Mouse (Mus musculus): ENCODE data around the gene Maats1. TPM values are rescaled to one million over a fixed set of nuclear protein-coding genes. Genes with fewer than 3 reads are reported as not detected.

Gene Maats1
- total RNA-seq, 2 experiments from 2014 or later, result not detected

DNA sequence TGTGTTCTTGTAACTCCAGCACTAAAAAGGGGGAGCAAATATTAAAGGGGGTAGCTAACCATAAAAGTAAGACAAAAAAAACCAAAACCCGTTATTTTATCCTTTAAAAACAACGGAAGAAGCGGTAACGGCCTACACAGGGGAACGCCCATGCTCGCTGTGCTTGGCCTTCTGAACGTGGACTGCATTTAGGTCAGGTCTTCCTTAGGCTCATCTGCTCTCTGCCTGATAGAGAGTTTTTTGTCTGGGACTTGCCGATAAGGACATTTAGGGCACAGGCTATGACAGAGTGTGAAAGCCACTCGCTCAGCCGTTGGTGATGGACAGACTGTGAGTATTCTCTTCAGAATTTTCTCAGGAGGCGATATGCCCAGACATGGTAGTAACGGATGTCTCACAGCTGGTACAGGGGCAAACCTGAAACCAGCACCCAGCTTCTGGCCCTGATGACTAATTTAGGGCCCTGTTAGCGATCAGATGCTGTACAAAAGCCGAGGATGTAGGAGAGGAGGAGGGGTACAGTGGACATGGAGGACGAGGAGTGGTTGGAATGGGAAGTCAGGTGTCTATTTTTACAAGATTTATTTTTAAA, 29.9 kb upstream of the Maats1 start:
- ATAC-seq (replicated peaks; ENCODE audit: poor library complexity, severe bottlenecking), result no peak

DNA sequence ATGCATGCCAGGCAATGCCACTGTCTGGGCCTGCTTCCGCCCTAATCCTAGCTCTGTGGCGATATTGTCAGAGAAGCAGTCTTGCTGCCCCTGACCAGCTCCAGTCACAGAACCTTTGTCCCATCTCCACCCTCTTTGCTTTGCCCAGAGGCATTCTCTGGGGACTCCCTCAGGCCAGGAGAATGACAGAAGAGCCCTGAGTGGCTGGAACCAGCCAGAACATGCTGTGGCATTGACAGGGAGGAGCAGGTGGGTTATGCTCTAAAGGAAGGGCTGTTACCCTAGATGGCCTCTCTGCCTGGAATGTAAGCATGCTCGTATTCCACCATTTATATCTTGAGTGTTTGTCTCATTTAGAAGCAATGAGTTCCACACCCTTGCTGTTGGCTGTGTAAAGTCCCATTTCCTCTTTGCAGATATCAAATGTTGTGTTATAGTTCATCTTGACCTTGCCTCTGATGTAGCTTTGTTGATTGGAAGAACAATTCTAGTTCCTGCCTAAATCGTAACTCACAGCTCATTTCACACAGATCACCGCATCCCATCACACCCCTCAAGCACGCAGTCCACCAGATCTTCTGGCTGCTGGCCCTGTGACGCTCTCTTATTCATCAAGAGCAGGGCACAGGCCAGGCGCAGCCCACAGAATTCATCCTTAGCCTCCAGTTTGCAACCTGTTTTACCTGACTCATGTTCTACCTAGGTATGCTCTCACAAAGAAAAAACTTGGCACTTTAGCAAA, 28.9 kb upstream of the Maats1 start:
- ATAC-seq (replicated peaks; ENCODE audit: poor library complexity, severe bottlenecking), result no peak

DNA sequence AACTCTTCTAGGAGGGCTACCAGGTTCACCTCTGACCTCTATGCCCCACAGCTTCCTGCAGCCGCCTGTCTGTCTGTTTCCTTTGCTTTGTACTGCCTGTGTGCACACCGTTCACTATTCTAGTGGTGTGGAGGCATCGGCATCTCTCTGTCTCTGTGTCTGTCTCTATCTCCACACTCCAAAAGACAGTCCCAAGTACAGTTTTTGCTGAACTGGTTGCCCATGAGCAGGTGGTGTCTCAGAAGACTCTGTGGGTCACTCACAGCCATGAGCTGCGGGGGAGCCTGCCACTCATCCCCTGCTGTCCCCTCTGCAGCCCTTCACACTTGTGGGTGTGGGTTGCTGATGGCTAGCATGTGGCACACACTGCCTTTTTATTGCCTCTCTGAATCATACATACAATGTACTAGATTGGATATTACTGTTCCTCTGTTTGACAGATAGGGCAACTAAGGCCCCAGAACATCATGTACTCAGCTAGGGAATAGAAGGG, 28.1 kb upstream of the Maats1 start:
- no peak for ATAC-seq (replicated peaks; ENCODE audit: poor library complexity, severe bottlenecking)

DNA sequence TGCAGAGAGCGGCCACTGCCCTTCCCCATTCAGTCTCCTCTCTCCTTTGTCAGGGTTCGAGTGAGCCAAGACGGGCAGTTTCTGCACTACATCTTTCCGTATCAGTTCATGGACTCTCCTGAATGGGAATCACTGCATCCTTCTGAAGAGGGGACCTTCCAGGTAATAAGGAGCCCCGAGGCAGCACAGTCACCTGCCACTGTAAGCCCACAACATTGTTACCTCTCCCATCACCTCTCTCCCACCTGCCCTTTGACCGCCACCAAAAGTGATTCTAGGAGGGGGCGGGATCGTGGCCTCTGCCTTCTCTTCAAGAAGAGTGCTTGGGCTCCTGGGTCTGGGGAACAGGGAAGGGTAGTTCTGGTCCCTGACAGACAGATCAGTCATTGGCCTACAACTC, 27.5 kb upstream of the Maats1 start:
- ATAC-seq (replicated peaks; ENCODE audit: poor library complexity, severe bottlenecking), result no peak

DNA sequence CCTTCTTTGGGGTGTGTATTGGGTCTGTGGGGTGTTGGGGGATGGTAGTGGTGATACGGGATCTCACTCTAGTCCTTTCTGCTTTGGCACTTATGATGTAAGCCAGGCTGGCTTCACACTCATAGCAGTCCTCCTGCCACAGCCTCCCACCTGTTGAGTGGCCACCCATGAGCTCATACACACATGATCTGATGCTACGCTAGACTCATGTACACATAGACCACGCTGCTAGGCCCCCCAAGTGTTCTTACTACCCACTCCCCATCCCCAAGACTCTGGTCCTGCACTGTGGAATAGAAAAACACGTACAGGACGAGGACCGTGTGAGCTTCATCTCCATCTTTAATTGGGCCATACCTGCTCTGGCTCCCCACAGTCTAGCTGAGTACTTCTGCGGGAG, 27.1 kb upstream of the Maats1 start:
- no peak for ATAC-seq (replicated peaks; ENCODE audit: poor library complexity, severe bottlenecking)

DNA sequence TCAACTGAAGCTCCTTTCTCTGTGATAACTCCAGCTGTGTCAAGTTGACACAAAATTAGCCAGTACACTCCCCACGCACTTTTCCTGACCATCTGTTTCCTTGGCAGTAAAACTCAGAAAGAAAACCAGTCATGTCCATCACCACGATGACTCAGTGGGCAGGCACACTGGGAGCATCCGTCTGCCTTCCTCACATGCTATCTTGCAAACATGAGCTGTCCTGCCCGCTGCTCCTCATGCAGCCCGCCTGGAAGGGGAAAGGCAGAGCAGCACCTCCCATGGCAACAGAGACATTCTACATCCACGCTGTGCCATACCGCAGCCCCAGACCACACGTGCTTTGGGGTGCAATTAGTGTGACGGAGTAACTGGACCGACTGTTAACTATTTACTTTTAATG, 26.4 kb upstream of the Maats1 start:
- no peak for ATAC-seq (replicated peaks; ENCODE audit: poor library complexity, severe bottlenecking)

DNA sequence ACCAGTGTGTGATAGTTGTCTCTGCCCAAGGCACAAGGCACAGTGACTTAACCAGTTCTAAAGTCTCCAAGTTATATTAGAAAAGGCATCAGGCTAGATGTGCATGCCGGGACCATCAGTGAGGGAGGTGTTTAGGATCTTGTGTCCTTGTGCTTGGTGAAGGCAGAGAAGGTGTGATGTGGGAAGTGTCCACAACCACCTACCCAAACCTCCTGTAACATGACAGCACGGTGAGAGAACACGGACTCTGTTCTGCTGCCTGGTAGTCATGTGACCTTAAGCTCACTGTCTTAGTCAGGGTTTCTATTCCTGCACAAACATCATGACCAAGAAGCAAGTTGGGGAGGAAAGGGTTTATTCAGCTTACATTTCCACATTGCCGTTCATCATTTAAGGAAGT, 24.3 kb upstream of the Maats1 start:
- ATAC-seq (replicated peaks; ENCODE audit: poor library complexity, severe bottlenecking), result no peak

DNA sequence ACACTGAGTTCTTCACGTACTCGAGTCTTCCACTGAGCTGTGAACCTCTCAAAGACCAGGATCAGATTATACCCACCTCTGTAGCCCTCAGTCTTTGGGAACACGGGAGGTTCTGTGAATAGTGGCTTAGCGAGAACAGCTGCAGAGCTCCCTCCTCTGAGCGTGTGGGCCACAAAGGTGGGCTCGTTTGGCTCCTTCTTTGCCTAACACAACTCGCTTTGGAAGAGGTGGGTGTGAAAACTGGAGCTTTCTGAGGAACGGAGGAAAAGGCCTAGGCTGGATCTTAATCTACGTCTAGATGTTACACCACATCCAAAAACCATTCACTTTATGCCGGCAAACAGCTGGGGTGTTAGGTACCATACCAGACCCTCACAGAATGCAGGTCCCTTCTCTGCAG, 23.4 kb upstream of the Maats1 start:
- ATAC-seq (replicated peaks; ENCODE audit: poor library complexity, severe bottlenecking), result no peak

DNA sequence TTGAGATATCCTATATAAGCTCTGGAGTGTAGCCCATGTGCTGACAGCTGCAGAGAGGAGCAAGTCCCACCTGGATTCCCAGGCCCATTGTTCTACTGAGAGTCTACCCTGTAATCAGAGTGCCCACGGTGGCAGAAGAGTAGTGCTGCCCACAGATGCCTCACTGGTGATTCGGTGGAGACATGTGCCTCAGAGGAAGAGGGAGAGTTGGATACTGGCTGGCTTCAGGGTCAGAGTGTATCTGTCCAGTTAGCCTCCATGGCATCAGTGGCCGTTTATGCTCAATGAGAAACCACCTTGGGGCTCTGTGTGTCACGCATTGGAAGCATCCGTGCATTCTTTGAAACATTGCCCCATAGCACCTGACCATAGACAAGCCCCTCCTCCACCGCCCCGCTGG, 21.7 kb upstream of the Maats1 start:
- no peak for ATAC-seq (replicated peaks; ENCODE audit: poor library complexity, severe bottlenecking)

DNA sequence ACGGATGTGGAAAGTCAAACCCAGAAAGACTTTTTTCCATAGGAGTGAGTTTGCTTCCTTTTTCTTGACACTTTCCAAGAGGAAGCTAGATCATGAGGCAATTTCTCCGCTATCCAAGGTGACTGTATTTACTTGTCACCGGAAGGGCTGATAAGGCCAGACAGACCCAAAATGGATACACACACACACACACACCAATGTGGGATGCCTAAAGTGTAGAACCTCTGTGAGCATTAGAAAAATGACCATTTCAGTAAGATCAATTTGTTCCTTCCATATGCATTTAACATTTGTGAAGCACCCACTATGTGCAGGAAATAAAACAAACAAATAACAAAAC, 21.3 kb upstream of the Maats1 start:
- ATAC-seq (replicated peaks; ENCODE audit: poor library complexity, severe bottlenecking), result 0 out of 2 replicates have a peak, but pooled peaks have one; percentile 12

DNA sequence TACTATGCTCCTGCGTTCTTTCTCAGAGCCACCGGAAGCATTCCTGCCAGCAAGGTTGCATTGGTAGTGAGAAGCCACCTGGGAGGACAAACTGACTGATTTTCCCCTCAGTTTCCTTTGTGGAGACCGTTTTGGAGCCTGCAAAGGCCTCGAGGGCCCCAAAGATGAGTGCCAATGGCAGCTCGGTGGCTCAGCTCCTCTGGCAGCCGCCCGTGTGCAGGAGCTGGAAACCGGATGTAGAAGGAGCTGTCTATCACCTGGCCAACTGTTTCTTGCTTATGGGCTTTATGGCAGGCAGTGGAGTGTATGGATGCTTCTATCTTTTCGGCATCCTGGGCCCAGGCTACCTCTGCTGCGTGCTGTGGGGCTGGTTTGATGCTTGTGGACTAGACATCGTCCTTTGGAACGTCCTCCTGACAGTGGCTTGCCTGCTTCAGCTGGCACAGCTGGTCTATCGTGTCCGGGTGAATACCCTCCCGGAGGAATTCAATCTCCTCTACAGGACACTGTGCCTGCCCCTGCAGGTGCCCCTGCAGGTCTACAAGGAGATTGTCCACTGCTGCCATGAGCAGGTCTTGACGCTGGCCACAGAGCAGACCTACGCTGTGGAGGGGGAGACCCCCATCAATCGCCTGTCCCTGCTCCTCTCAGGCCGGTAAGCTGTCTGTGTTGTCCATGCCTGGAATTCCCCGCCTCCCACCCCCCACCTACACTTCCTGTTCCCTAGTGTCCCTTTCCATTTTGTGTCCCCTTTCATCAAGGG, 20.7 kb upstream of the Maats1 start:
- ATAC-seq (replicated peaks; ENCODE audit: poor library complexity, severe bottlenecking), result no peak

DNA sequence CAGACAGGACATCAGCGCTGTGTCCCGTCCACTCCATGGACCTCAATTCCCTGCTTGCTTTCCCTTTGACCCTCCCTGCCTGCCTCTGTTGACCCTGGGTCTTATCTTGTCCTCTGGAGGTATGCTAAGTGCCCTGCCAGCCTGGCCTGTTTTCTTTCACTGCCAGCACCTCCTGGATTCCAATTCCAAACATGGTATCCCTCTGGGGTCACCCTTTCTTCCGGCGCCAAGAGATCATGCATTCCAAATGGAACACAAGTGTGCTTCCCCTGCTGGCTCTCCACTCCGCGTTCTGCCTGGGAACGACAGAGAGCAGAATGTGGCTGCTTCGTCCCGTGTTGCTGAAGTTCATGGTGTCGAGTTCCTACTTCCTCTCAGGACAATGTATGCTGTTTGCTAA, 20.0 kb upstream of the Maats1 start, which contains the start of gene Popdc2:
TSS of gene Popdc2 (plus strand) at position 277 of the 400 bp plus-strand sequence.
- no peak for ATAC-seq (replicated peaks; ENCODE audit: poor library complexity, severe bottlenecking)

DNA sequence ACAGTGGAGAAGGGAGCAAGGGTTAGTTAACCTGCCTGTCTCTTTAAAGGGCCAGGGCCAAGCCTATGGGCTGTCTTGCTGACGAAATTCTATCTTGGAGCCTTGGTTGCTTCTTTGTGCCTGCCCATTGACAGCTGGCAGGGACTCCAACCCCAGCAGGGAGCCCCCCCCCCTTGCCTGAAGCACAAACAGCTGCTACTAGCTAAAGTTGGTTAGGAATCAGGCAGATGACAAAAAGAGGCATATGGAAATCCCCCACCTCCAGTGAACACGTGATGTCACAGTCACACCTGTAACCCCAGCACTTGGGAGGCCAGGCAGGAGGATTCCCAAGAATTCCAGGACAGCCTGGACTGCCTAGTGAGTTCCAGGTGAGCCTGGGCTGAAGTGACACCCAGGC, 18.4 kb upstream of the Maats1 start:
- ATAC-seq (replicated peaks; ENCODE audit: poor library complexity, severe bottlenecking), result no peak

DNA sequence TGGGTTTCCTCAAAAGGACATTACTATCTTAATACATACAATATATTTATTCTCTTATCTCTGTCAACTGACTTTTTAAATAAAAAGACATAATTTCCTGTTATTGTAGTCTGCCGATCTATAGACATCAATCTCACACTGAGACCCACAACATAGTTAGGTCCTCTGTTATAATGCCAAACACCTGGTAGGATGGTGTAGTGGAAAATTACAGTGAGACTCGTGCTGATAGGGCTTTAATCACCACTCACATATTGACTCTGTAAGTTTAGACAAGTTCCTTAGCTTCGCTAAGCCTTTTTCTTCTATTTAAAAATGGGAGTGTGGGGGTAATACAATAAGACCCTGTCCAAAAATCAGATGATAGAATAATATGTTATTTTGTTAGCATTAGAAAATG, 17.9 kb upstream of the Maats1 start:
- no peak for ATAC-seq (replicated peaks; ENCODE audit: poor library complexity, severe bottlenecking)

DNA sequence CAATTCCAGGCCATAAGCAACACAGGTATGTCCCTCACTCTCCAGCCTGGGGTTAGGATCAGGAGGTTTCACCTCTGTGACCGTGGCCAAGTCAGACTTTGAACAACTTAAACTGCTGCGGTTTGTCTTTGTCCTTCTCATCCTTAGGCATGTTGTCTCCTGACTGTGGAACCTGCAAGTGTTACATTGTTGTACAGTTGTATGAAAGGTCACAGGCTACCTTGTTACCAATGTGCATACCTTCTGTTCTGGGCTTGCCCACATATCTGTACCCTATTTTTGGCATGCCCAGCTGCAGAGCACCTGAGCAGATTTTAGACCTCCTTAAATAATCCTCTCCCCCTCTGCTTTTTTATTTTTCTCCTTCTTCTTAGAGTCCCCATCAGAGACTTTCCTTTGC, 17.3 kb upstream of the Maats1 start:
- no peak for ATAC-seq (replicated peaks; ENCODE audit: poor library complexity, severe bottlenecking)

DNA sequence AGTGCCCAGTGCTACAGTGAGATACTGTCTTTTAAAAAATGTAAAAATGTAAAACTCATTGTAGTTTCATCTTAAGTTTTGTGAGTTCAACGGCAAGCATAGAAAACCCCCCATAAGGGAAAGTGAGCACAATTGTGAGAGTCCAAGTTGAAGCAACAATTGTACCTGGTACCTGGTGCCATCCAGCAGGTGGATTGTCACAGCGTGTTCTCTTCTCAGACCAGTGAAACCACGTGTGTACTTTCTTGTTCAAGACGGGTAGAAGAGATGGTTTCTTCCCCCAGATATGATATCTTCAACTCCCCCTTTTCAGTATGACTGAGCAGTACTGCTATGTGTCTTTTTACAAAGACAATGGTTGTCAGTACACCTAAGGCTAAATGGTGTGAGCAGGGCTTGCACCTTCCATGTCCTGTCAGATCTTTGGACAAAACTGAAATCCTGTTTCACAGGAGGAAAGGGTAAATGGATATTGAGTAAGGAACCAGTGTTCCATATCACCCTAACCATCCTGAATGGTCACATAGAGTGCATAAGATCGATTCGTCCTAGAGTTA, 16.4 kb upstream of the Maats1 start:
- ATAC-seq (replicated peaks; ENCODE audit: poor library complexity, severe bottlenecking), result no peak

DNA sequence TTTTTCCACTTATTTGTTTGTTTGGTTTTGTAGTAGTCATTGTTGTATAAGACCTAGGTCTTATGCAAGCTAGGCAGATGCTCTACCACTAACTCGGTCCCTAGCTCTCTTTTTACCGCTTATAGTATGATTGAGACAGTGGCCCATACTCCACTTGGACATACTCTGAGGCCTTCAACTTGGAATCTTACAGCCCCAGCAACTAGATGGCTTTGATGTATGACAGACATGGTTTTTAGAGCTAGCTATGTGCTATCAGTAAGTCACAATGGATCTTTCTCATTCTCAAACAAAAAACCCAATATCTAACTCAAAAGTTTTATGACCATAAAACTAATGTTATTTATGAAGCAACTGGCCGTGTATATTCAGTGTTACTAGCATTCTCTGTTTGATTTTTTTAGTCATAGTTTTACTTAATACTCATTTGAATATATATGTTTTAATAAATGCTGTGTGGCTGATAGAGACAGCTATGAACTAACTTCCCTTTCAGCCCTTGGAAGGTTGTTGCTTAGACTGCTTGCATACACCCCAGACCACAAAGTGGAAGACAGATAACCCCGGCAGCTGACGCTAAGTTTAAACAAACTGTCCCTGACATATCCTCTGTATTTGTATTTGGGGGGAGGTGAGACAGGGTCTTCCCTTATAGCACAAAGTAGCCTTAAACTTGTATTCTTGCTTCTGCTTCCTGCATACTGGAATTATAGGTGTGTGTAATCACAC, 12.4 kb upstream of the Maats1 start:
- ATAC-seq (replicated peaks; ENCODE audit: poor library complexity, severe bottlenecking), result no peak

DNA sequence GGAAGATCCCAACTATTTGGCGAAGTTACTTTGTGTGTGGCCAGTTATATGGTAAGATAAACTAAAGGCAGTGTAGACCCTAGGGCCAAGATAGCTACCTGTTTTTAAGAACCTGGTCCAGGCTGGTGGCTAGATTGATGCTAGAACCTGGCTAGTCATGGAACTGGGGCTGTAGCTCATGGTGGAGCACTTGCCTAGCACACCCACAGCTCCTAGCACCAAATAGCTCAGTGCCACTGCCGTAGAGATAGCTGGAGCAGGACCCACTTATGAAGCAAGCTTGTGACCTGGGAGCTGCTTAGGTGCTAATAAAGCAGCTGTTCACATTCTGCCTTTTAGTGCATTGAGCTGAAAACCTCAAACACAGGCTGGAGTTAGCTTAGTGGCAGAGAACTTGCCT, 11.7 kb upstream of the Maats1 start:
- no peak for ATAC-seq (replicated peaks; ENCODE audit: poor library complexity, severe bottlenecking)

DNA sequence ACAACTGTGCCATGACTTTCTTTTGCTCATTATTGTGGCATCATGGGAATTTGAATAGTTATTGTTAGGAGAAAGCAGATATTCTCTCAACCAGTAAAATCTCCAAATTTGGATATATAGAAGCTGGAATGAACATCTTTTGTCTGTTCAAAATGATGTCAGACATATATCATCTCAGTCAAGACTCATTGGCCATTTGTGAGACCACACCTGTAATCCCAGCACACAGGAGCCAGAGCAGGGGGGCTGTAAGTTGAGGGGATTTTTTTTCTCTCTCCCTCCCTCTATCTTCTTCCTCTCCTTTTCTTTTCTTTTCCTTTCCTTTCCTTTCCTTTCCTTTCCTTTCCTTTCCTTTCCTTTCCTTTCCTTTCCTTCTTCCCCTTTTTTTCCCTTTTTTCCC, 10.9 kb upstream of the Maats1 start:
- no peak for ATAC-seq (replicated peaks; ENCODE audit: poor library complexity, severe bottlenecking)

DNA sequence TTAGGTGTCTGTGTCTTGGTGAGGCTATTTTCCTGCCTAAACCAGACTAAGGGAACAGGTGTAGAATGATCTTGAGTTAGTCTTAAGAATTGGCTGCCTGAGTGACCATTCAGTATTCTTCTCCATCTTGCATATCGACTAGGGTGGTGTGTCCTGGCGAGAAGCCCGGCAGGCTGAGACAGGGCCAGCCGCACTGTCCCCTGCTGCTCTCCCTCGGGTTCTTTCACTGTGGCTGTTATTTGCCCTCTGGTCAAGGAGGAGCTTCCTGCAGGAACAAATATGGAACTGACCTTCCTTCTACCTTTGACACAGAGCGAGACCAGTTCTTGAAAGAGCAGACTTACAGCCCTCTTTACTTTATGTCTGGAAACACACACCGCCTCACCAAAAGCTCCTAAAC, 10.1 kb upstream of the Maats1 start:
- ATAC-seq (replicated peaks; ENCODE audit: poor library complexity, severe bottlenecking), result no peak

DNA sequence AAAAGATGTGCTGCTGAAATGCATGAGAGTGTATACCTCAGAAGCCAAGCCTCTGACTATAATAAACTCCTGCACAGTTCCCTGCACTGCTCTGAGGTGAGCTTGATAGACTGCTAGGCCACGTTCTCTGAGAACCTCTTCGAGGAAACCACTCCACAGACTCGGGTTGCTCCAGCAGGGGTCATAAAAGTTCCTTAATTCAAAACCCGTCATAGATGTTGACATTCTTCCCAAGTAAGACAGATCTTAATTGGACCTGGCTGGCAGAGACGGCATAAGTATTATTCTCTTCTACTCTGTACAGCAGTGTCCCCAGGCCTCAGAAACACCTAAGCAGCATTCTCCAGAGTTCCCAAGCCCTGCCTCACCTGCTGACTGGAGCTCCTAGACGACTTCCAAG, 9.0 kb upstream of the Maats1 start:
- ATAC-seq (replicated peaks; ENCODE audit: poor library complexity, severe bottlenecking), result no peak

All from granulocyte monocyte progenitor cell, adult 5-6 weeks (primary cell).